Mouse (Mus musculus) cerebellum, postnatal 4 days (tissue): ENCODE data around the gene Rbfox2.

Source experiments
- DNase-seq, 2 experiments: peaks; one replicate each; pipeline ENCODE4 v3.0.0; 2022; ENCODE audit warnings: low spot score in 2 of 2, mixed read lengths in 1 of 2

Gene Rbfox2

GRCm38 (mm10) chr15:77035643-77036042 is 271.2 kb downstream of the Rbfox2 start:
- no peak for DNase-seq

- peak in 1 of 2 experiments; percentile 51 for DNase-seq
These were observed 272.3 kb downstream of the Rbfox2 start for GRCm38 (mm10) chr15:77034526-77034925.

DNA sequence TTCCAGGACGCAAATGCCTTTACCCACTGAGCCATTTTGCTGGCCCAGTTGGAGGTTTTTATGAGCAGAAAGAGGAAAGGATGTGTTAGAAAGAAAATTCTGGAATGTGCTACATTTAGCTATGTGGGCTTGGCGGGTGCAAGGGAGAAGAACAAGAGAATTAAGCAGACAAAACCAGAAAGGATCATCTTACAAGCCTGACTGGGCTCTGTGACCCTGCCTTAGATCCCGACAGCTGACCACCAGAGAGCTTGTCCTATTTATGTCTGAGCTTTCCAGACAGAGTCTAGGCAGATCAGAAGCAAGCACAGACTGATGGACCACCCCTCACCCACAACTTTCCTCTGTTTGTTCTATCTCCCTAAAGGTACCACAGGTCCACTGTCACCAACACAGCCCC is 275.5 kb downstream of the Rbfox2 start:
- DNase-seq: no peak

DNA sequence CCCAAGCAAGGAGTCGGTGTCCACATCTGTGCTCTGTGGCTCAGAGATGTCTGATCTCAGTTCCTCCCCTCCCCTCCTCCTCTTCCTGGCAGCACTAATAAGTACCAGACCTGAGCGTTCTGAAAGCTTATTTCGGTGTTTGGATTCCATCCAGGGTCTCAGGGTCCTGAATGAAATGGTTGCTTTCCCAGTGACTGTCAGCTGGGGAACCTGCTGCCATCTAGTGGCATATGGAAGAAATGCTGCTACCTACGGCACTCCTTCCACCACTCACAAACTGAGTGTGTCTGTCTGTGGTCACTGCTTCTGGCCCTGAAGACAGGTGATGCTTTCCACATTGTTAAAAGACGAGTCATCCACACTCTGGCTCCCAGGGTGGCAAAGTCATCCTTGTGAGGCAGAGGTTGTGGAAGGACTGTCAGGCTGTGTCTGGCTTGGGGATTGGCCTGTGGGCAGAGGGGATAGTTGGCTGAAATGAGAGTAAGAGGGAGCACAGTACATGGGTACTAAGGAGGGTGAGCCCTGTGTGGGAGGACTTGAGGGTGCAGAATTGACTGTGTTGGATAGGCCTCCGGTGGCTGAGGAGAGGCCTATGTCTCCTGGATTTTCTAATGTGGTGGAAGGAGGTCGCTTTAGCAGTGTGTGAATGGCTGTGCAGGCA is 277.3 kb downstream of the Rbfox2 start:
- peak in 1 of 2 experiments; percentile 72 for DNase-seq
